Comparison of ENCODE assay signal across 8 mouse cellular contexts in genomic region chr6:72677510-72678220, GRCm38 (mm10).
DNase-seq lines count a peak whose midpoint lies in the region; ATAC-seq lines count a peak whose summit lies in the region.

No protein-coding gene starts in this region.

- WGBS in kidney, embryonic 16.5 days = 18% methylated on average over 11 of the region's 11 CpGs
- 7% methylated on average over 11 of the region's 11 CpGs for WGBS in forebrain, embryonic 14.5 days
- 32% methylated on average over 11 of the region's 11 CpGs for WGBS in liver, embryonic 11.5 days

- peak overlapping the region; percentile 34 for H3K4me3 ChIP-seq in kidney, embryonic 16.5 days (ENCODE audit: low read length)
- peak overlapping the region; percentile 9; the same call in 1 of the 2 replicates for H3K4me3 ChIP-seq in forebrain, embryonic 14.5 days (ENCODE audit: low read depth, low read length)
- no peak overlapping the region for H3K4me3 ChIP-seq in liver, embryonic 11.5 days (ENCODE audit: low read depth, low read length)

- no peaks in the 10 kb centered on the region for H3K36me3 ChIP-seq in kidney, embryonic 16.5 days (ENCODE audit: insufficient read depth, low read length)
- no peaks in the 10 kb centered on the region for H3K36me3 ChIP-seq in forebrain, embryonic 14.5 days (ENCODE audit: control insufficient read depth, insufficient read depth, low read length)
- H3K36me3 ChIP-seq in liver, embryonic 11.5 days (ENCODE audit: control insufficient read depth, insufficient read depth, low read length) = no peaks in the 10 kb centered on the region

- no peaks in the 10 kb centered on the region for H3K27me3 ChIP-seq in kidney, embryonic 16.5 days (ENCODE audit: insufficient read depth, low read length)
- no peaks in the 10 kb centered on the region for H3K27me3 ChIP-seq in forebrain, embryonic 14.5 days (replicated peaks; ENCODE audit: control insufficient read depth, insufficient read depth, low read length)
- H3K27me3 ChIP-seq in liver, embryonic 11.5 days (replicated peaks; ENCODE audit: control insufficient read depth, insufficient read depth, low read length) = no peaks in the 10 kb centered on the region

- peak; percentile 62 for ATAC-seq in kidney, embryonic 16.5 days (ENCODE audit: low FRiP score, low TSS enrichment)
- ATAC-seq in forebrain, embryonic 14.5 days = peak; percentile 69
- 0 out of 2 replicates have a peak, but pooled peaks have one; percentile 29 for ATAC-seq in liver, embryonic 11.5 days (replicated peaks; ENCODE audit: low FRiP score)
- no peak for ATAC-seq in CD4-positive, CD25-positive, alpha-beta regulatory T cell, adult 4 months
- no peak for ATAC-seq in activated CD4-positive, CD25-positive, alpha-beta regulatory T cell, adult 4 months

- DNase-seq in kidney, adult 8-10 months = no peak
- DNase-seq in forebrain, embryonic 14.5 days (ENCODE audit: low spot score) = peak; percentile 78
- no peak for DNase-seq in liver, embryonic 11.5 days (ENCODE audit: low spot score)
- peak; percentile 53 for DNase-seq in ovary, postnatal 36 days (ENCODE audit: low spot score)
- no peak for DNase-seq in adrenal gland, postnatal 10 days

- H3K4me2 ChIP-seq in kidney, embryonic 16.5 days (replicated peaks; ENCODE audit: low read depth, low read length) = peak overlapping the region; percentile 50
- H3K4me2 ChIP-seq in forebrain, embryonic 14.5 days (ENCODE audit: low read length) = peak overlapping the region; percentile 46
- peak overlapping the region; percentile 33 for H3K4me2 ChIP-seq in liver, embryonic 11.5 days

- peak overlapping the region; percentile 61 for H3K9ac ChIP-seq in kidney, embryonic 16.5 days (replicated peaks; ENCODE audit: low read length)
- peak overlapping the region; percentile 57 for H3K9ac ChIP-seq in forebrain, embryonic 14.5 days (ENCODE audit: low read length)
- peak overlapping the region; percentile 31; the same call in 1 of the 2 replicates for H3K9ac ChIP-seq in liver, embryonic 11.5 days (ENCODE audit: low read depth, low read length)

- peaks cover 77% of the 10 kb centered on the region for H3K4me1 ChIP-seq in kidney, embryonic 16.5 days (ENCODE audit: insufficient read depth, low read length)
- peaks cover 28% of the 10 kb centered on the region for H3K4me1 ChIP-seq in forebrain, embryonic 14.5 days (ENCODE audit: control insufficient read depth, insufficient read depth, low read length)
- peaks cover 5% of the 10 kb centered on the region for H3K4me1 ChIP-seq in liver, embryonic 11.5 days (replicated peaks; ENCODE audit: control insufficient read depth, insufficient read depth, low read length)

- no peaks in the 10 kb centered on the region for H3K9me3 ChIP-seq in kidney, embryonic 16.5 days (ENCODE audit: low read length)
- no peaks in the 10 kb centered on the region for H3K9me3 ChIP-seq in forebrain, embryonic 14.5 days (replicated peaks; ENCODE audit: control insufficient read depth, low read length)
- no peaks in the 10 kb centered on the region for H3K9me3 ChIP-seq in liver, embryonic 11.5 days (ENCODE audit: control insufficient read depth, low read length)

- peak overlapping the region; percentile 96 for H3K27ac ChIP-seq in kidney, embryonic 16.5 days (ENCODE audit: low read length)
- 0 out of 2 replicates have a peak overlapping the region, but pooled peaks have one; percentile 2 for H3K27ac ChIP-seq in forebrain, embryonic 14.5 days (ENCODE audit: low read depth, low read length)
- H3K27ac ChIP-seq in liver, embryonic 11.5 days (ENCODE audit: low read depth, low read length) = peak overlapping the region; percentile 77

Comparison
In these comparisons a context has a peak if more than half of its experiments do, and no peak if none do; other contexts are left out.
1. ATAC-seq: peak in kidney, embryonic 16.5 days (single experiment), forebrain, embryonic 14.5 days (single experiment) and liver, embryonic 11.5 days (single experiment); none in CD4-positive, CD25-positive, alpha-beta regulatory T cell, adult 4 months (single experiment) and activated CD4-positive, CD25-positive, alpha-beta regulatory T cell, adult 4 months (single experiment).
2. H3K27ac ChIP-seq: peak in every context shown above with its lines; median percentile 96 in kidney, embryonic 16.5 days; 77 in liver, embryonic 11.5 days; 2 in forebrain, embryonic 14.5 days.
3. DNase-seq: peak in forebrain, embryonic 14.5 days (single experiment) and ovary, postnatal 36 days (single experiment); none in kidney, adult 8-10 months (0 of 2), liver, embryonic 11.5 days (single experiment) and adrenal gland, postnatal 10 days (single experiment).
4. Peak in every context shown above with its lines, with median percentiles within 50 percentile points of each other: H3K4me2 ChIP-seq and H3K9ac ChIP-seq.